Mouse (Mus musculus) kidney, adult 2 months (tissue): Measurements from ENCODE around the gene Pde6c.

ENCODE experiments used
- CTCF ChIP-seq: fragments of 200-500 bp; conservative IDR thresholded peaks from 2 replicates; pipeline ENCODE4 v1.5.1; 2011; ENCODE audit warnings: low read depth, mild to moderate bottlenecking, control low read depth, low read length, moderate library complexity, mixed read lengths; ENCODE audit not compliant: insufficient read depth, insufficient read length
- POLR2A ChIP-seq: fragments of 200-500 bp; IDR thresholded peaks from one replicate; pipeline ENCODE4 v1.6.1; 2011; ENCODE audit warnings: low read depth, low read length, control low read depth

GRCm38 (mm10) chr19:38223356-38223904, 90.8 kb downstream of the Pde6c start:
- TF ChIP-seq CTCF = no peak
- no peak for TF ChIP-seq POLR2A
